Mouse (Mus musculus) megakaryocyte, adult 5-6 weeks (primary cell): Measurements from ENCODE around the gene Gm960. TPM values are rescaled to one million over a fixed set of nuclear protein-coding genes. Genes with fewer than 3 reads are reported as not detected.

Experiments used
- ATAC-seq: 2 replicates; pipeline ENCODE4 v1.8.0; 2016; ENCODE audit warnings: mild to moderate bottlenecking, inconsistent platforms; ENCODE audit not compliant: poor library complexity, severe bottlenecking
- total RNA-seq, 2 experiments: library from RNA; stranded (forward) in 1 of 2; stranded (reverse) in 1 of 2; fragments of 153-499, 151-499 nt in 1 of 2; fragments of 221-1000, 200-1000 nt in 1 of 2; gene quantifications; 2 replicates each; pipeline versions ENCODE4 v1.2.3 to v1.2.4; 2015 to 2017

Gm960 gene
- total RNA-seq, 2 experiments from 2014 or later: not detected

DNA sequence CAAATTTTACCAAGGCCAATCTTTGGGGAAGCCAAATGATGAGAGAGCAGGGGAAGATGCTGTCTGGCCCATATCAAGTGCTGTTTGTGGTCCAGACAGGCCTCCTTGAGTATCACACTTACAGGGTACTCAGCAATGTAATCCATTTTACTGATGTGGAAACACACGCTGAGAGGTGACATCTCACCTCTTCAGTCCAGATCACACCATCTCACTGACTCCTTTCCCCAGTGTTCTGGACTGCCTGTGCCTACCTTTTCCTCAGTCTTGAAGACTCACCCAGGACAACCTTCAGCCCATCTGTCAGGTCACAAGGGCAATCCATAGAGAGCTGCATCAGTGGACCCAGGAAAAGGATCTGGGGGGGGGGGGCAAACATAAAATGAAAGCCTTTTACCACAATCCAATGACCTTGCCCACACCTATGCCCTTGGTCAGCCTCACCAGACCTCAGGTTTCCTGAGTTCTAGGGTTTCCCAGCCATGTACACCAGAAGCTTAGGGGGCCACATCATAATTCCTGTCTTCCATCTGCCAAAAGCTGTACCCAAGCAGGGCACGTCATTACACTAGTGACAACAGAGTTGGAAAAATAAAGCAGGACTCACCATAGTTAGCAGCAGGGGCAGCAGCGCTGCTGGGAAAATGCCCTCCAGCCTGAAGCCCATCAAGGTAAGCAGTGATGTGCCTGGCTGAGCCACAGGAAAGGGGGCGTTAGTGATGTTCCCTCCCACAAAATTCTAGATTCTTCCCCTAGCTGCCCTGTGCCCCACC, 73.9 kb downstream of the Gm960 start:
- ATAC-seq: peak; percentile 20; the same call in 1 of the 2 replicates

DNA sequence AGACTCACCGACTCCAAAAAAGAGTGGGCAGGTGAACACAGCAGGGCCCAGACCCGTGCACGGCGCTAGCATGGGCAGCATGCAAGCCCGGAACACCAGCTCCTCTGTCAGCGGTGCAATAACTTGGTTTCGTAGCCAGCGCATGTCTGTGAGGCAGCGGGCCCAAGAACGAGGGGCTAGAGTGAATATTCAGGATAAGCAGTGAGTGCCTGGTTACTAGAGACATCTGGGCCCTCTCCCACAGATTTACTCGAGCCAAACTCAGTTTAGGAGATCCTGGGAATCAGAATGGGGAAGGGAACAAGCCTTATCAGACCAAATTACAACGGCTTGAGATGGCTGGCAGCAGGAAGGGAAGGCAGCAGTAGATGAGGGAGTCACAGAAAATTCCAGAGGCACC, 74.5 kb downstream of the Gm960 start:
- ATAC-seq: no peak

DNA sequence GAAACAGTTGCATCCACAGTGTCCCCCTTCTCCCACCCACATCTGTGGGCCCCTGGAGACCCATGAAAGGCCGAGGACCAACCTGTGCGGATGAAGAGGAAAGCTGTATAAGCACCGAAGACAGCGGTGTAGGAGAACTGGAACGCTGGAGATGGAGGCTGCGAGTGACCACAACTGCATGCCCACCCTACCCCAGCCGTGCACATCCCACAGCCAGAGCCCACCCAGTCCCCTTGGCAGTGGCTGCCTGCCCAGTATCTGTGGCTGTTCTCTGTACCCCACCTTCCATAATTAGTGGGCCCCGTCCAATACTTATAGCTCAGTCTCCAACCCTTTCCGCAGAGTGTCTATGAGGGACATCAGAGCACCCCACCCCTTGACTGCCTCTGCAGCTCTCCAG, 75.0 kb downstream of the Gm960 start:
- no peak for ATAC-seq

DNA sequence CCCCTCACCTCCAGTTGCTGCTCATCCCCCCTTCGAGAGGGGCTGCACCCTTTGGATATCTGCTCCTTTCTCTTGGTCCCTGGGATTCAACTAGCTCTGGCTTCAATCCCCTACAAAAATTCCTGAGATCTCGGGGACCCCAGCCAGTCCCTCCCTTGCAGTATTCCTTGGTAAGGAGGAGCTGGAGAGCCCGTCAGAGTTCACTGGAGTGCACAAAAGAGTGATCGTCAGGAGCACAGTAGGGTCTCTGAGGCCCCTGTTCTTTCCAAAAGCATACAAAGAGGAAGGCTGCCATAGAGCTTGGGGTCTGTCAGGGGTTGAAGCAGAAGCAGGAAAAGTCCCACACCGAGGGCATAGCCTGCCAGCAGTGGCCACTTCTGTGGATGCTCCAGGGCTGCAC, 75.7 kb downstream of the Gm960 start:
- ATAC-seq: no peak

DNA sequence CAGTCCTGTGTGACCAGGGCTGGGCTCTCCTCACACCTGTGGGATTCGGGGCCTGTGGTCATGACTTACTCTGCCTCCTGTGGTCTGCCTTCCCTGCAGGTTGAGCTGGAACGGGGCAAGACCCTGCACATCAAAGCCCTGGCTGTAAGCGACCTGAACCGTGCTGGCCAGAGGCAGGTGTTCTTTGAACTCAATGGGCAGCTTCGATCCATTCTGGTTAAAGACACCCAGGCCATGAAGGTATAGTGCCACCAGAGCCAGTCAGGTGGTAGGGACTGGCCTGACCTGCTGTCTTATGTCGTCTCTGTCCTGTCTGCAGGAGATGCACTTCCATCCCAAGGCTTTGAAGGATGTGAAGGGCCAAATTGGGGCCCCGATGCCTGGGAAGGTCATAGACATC, 77.7 kb downstream of the Gm960 start:
- no peak for ATAC-seq

DNA sequence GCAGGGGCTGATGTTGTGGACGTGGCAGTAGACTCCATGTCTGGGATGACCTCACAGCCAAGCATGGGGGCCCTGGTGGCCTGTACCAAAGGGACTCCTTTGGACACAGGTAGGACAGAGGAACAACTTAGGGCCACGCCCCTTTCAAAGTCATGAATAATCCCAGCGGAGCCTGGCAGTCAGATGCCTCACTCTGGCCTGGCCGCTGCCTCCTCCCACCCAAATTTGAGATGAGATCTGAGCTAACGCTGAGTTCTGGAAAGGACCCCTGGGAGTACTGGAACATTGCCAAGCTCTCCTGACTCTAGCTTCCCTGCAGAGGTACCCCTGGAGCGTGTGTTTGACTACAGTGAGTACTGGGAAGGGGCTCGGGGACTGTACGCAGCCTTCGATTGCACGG, 79.0 kb downstream of the Gm960 start:
- ATAC-seq: no peak

DNA sequence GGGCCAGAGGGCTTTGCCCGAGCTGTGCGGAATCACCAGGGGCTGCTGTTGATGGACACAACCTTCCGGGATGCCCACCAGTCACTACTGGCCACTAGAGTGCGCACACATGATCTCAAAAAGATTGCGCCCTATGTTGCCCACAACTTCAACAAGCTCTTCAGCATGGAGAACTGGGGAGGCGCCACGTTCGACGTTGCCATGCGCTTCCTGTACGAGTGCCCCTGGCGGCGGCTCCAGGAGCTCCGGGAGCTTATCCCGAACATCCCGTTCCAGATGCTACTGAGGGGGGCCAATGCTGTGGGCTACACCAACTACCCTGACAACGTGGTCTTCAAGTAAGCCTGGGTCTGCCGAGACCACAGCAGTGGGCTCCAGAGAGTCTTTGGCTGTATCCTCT, 80.3 kb downstream of the Gm960 start:
- no peak for ATAC-seq

DNA sequence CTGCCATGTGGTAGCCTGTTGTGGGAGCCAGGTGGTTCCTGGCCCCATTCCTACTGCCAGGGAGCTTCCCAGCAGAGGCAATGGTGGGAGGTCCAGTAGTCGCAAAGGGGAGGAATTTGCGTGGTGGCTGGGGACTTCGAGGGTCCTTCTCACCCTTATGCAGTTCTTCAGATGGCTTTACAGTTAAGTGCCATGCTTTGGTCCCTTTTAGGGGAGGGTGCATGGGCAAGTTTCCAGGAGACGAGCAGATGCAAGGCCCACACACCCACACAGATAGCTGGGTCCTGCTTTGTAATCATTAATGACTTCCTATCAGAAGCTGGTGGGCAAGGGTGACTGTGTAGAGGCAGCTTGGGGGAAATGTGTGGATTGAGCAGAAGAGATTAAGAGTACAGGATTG, 81.9 kb downstream of the Gm960 start:
- ATAC-seq: no peak

DNA sequence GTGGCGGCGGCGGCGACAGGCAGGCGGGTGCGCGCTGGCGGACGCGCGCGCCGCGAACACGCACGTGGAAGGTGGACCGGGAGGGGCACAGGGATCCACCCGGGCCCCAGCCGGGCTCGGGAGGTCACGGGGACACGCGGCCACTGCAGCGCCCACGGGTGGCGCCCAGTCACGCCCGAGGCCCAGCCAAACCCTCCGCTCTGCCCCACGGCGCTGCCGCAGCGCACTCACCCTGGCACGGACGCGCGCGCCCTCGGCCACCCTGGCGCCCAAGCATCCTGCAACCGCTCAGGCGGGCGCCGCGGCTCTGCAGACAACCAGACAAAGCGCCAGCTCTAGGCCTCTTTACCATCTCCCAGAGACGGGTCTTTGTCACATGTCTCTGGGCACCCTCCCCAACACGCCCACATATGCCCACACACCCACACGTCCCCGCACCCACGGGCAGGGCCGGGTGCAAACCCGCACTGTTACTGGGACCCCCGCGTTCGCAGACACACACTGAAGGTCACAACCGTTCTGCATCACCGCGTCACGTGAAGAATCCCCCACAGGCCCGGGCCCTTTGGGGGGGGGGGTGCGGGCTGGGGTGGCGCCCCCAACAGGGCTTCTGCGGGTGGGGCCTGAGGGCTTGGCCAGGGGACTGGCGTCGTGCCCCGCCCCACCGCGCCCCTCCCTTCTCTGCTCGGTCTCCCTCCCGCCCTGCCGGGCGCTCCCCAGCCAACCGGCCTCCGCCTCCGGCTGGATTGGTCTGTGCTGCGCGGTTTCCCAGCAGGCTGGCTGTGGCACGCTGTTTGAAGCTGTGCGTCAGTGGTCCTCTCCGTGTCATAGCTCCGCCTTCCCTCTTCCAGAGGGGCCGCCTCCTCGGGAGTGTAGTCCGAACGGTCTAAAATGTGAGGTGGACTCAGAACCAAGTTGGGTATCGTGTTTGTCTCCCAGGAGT, 83.0 kb downstream of the Gm960 start, which contains the start of gene Lrfn4:
Gene Lrfn4 (minus strand): TSS at position 517 of the 943 bp plus-strand sequence.
- peak; percentile 67 for ATAC-seq

DNA sequence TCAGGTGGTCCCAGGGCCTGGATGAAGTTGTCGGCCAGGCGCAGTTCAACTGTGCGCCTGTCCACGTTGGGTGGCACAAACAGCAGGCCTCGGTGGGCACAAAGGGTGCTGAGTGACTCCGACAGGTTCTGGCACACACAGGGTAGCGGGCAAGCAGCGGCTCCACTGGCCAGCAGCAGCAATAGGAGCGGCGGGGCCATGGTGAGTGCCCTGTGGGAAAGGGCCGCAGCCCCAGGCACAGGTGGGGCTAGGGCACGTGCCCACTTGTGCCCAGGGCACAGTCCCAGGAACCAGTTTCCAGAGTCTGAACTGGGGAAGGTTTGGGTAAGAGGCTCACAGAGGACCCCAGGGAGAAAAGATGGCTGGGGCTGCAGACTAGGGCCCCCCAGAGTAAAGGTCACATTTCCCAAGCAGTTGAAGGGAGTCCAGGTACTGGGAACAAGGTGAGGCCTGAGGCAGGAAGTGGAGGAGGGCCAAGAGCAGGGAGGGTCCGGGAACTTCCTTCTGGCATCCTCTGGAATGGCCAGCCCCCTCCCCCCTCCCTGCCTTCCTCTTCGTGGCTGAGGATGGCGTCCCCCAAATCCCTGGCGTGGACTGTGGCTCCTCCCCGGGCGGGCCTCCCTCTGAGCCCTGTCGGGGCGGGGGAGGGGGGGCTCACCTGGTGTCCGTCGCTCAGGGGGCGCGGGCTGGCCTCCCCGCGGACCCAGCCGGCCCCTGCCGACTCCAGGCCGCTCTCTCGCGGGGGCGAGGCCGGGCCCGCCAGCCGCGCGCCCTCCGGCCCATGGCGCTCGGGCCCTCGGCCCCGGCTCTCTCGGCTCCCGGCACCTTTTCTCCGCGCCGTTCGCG, 83.9 kb downstream of the Gm960 start:
- ATAC-seq: no peak

DNA sequence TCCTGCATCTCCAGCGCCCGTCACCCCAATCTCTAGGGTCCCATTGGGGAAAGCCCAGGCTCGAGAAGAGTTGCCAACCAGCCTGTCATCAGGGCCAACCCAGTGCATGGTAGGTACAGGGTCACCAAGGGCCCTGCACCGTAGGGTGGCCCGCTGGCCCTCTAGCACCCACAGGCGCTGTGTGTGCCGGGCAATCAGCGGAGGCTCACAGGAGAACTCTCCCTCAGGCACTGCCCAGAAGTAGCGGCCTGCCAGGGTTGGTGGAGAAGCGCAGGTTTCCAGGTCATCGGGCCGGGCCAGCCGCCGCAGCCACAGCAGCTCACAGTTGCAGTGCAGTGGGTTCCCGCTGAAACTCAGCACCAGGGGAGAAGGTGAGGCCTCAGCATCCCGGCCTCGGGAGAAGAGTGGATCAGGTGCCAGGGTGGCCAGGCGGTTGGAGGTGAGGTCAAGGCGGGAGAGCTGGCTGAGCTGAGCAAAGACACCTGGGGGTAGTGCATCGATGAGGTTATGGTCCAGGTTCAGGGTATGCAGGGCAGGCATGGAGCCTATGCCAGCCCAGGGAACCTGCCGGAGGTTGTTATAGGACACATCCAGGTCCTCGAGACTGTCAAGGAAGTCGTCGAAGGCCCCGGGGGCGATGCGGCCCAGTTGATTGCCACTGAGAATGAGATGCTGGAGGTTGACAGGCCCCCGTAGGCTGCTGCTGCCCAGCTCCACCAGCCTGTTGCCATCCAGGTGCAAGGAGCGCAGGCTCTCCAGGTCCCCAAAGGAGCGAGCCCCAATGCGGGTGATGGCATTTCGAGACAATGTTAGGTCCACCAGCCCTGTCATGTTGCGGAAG, 84.8 kb downstream of the Gm960 start:
- no peak for ATAC-seq

DNA sequence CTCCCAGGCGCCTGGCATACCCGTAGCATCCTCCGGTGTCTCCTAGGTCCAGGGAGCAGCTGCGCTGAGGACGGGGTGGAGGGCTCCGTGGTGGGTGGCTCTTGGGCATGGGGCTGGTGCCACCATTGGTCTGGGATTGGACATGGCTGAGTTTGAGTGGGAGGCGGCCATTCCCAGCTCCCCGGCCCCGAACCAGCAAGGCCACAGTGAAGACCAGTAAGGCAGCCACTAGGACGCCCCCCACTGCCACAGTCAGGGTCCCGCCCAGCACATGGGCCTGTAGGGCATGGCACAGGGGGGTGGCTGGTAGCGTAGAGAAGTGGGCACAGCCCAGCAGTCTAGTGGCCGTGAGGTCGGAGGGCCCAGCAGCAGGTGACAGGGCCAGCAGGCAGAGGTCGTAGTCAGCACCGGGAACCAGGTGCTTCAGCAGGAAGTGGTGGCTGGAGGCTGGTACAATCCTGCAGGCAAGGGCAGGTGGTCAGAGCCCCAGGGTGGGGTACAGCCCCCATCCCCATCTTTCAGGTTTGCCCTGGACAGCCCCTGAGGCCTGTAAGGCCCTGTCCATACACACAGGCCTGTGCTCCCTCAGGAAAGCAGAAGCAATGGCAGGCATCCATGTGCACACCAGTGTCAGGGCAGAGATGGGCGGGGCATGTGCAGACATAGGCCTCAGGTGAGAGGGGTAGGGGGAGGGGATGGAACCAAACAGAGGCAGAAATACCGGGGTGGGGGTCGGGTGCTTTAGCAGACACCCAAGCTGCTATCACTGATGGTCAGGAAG, 86.1 kb downstream of the Gm960 start:
- no peak for ATAC-seq

DNA sequence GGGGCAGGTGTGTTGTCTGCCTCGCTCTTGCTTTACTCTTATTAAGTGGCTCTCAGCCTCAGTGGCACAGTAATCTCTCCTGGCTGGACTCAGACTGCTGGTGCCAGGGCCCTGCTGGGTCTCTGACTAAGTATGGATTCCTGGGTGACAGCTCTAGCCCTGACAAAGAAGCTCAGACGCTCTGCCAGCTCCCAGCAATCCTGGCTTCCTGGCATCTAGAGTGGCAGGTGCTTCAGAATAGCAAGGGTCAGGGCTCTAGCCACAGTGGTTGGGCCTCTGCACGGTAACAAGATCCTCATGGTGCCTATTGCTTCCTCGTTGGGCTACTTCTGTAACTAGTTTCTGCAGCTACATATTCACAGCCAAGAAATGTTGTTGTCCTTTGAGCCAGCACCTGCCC, 88.4 kb downstream of the Gm960 start:
- no peak for ATAC-seq

DNA sequence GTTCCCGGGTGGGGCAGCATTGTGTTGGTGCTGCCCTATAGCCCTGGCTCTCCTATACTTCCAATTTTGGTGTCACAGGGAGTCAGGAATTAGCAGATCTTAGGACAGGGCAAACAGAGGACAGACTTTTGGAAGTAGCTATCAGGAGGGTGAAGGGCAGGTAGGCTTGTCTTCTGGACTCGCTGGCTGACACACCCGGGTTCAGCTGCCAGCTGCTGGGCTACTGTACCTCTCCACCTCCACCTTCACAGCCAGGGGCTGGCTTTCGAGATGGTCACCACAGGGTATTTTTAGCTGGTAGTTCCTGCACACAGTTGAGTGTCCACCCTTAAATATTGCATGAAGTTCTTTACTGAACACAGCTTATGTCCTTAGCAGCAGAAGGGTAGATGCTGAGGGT, 90.0 kb downstream of the Gm960 start:
- ATAC-seq: no peak

DNA sequence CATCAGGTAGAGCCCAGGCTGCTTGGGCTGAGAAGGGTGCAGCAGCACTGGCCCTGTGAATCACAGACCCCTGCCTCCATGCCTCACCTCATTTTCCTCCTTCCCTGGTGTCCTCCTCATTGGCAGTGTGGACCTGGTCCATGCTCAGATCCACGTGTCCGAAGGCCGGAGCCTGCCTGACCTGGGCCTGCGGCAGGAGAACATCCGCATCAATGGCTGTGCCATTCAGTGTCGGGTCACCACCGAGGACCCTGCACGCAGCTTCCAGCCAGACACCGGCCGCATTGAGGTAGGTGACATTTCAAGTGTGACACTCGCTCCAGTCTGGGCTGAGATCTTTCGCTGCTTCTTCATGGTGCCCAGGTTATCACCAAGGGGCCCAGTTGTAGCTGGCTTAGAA, 91.1 kb downstream of the Gm960 start:
- ATAC-seq: no peak

DNA sequence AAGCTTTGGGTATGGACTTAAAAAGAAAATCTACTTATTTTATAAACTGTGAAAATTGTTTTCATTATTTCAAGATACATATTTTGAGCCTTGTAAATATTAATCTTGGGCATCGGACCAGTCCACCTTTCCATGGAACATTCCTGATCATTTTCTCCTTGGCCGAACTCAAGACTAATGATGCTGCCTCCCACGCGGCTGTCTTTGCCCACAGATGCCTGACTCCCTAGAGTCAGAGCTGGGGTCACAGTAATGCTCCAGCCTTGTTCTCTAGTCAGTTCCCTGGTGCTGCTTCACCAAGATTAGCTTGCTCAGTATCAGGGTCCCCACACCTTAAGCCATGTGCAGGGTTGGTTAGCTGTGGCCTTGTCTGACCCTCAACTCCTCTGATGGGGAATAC, 92.8 kb downstream of the Gm960 start:
- no peak for ATAC-seq

DNA sequence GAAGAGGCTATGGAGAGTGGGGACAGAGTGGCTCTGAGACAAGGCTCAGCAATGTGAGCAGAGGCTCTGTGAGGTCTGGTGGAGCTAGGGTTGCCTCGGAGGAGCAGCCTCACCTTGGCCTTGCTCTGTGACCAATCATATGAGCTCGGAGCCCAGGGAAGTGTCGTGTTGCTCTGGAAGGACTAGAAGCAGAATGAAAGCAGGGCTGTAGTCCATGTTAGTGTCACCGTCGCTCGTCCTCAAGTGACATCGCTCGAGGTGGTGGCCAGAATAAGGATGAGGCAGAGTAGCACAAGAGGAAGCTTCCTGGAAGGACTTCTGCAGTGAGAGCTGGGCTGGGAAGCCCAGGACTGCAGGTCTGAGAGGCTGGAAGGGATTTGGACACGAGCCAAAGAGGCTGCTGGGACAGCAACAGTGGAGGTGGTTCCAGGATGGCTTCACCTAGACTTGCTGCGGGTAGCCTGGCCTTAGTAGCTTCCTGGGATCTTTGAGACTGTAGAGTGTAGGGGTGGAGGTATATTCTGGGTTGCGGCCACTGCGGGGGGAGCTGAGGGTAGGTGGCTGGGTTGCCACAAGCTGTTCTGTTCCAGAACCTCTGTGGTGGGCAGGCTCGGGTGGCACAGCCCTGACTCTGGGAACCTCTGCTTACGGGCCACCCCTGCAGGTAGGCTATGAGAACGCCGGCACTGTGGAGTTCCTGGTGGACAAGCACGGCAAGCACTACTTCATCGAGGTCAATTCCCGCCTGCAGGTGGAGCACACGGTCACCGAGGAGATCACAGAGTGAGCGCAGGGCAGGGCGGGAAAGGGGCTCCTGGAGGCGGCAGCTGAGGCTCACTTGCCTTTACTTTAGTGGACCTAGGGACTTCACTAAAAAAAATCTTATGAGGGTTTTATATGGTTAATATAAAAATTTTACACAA, 94.4 kb downstream of the Gm960 start:
- no peak for ATAC-seq

DNA sequence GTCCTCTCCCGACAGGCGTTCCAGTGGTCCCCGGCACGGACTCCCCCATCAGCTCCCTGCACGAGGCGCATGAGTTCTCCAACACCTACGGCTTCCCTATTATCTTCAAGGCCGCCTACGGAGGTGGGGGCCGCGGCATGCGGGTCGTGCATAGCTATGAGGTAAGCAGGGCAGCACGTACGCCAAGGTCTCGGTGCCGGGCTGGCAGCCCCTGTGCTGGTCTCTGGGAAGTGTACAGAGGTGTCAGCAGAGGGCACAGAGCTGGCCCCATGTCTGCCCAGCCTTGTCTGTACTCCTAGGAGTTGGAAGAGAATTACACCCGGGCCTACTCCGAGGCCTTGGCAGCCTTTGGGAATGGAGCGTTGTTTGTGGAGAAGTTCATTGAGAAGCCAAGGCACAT, 96.0 kb downstream of the Gm960 start:
- no peak for ATAC-seq
